Mouse (Mus musculus) heart, postnatal 0 days (tissue): ENCODE measurements at regions not wholly inside any gene's neighbourhood (a gene's known extent, or its start where the extent isn't known, plus 50 kb on each side); places are given as distances from the start of the nearest gene placed in this dataset.

Experiments used
- CTCF ChIP-seq: IDR thresholded peaks from 2 replicates; pipeline ENCODE4 v1.5.1; 2016; ENCODE audit warnings: antibody characterized with exemption, control low read depth, low read depth
- EP300 ChIP-seq: IDR thresholded peaks from 2 replicates; pipeline ENCODE4 v1.6.1; 2016; ENCODE audit warnings: antibody characterized with exemption, low read depth

- no peak for TF ChIP-seq CTCF
- TF ChIP-seq EP300 = no peak
Observed at GRCm38 (mm10) chr1:42474831-42475230, 220.7 kb upstream of the Pou3f3 start.
